Mouse (Mus musculus) granulocyte monocyte progenitor cell, adult 5-6 weeks (primary cell): Measurements from ENCODE around the gene Gm13696. TPM values are rescaled to one million over a fixed set of nuclear protein-coding genes. Genes with fewer than 3 reads are reported as not detected.
A peak's percentile ranks its signal among the peaks of the same experiment; 100 is the strongest.

Source experiments
- ATAC-seq: replicated peaks from 2 replicates; pipeline ENCODE4 v1.8.0; 2016; ENCODE audit warnings: mild to moderate bottlenecking, moderate TSS enrichment, inconsistent platforms; ENCODE audit not compliant: poor library complexity, severe bottlenecking
- total RNA-seq, 2 experiments: library from RNA; stranded (forward) in 1 of 2; stranded (reverse) in 1 of 2; fragments of 200-712, 200-1000 nt in 1 of 2; fragments of >200 nt in 1 of 2; fragmentation: Nextera tagmentation in 1 of 2; gene quantifications; 2 replicates each; pipeline ENCODE4 v1.2.3; 2014 to 2017

Gene Gm13696
- total RNA-seq, 2 experiments from 2014 or later, result 0.10 TPM; not detected in 1

DNA sequence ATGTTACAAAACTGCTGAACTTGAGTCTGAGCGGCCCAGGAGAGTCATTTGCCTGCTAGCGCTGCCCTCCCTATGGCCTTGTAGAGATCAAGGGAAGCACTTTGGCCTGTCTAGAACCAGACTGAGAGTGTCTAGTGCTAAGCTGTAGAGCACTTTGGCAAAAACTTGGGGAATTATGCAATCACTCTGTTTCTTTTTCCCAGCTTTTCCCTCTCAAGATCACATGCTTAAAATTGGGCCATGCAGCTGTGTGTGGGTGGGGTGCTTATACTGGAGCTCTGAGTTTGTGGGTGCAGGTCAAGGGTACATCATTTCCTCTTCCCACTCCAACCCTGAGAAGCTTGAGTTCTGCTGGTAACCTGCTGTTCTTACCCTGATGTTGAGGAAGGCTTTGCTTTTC is 50.0 kb downstream of the Gm13696 start:
- ATAC-seq, result peak; percentile 44

DNA sequence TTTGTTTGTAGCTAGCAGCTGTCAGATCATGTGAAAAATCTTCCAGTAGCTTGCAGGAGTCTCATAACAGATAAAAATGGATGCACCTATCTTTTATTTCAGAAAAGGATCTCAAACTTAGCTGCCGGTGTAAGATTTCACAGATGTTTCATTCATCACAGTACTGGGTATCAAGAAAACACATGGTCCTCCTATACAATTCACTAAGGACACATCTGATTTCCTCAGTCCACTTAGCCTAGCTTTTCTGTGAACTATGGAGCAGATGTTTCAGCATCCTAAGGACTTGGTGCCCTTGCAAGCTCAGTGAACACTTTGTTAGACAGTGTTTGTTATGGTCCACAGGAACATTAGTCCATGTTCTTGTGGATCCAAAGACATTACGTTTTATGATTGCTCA is 50.4 kb downstream of the Gm13696 start:
- no peak for ATAC-seq

Other genes with a start within 250 kb of the Gm13696 start
- gene Itgav, start 248.7 kb upstream of the Gm13696 start, total RNA-seq (2014; fragmentation: Nextera tagmentation), result 17.0 and 33.3 TPM in 2 replicates
- 16.4 and 23.8 TPM in 2 replicates for gene Itgav, start 248.7 kb upstream of the Gm13696 start, total RNA-seq (2017)
- gene Fam171b, start 160.5 kb upstream of the Gm13696 start, total RNA-seq (2014; fragmentation: Nextera tagmentation), result not detected in 2 replicates
- not detected in 2 replicates for gene Fam171b, start 160.5 kb upstream of the Gm13696 start, total RNA-seq (2017)
- gene Zswim2, start 31.9 kb upstream of the Gm13696 start, total RNA-seq (2014; fragmentation: Nextera tagmentation), result not detected in 2 replicates
- not detected in 2 replicates for gene Zswim2, start 31.9 kb upstream of the Gm13696 start, total RNA-seq (2017)
- gene Gm13698, start 17.4 kb upstream of the Gm13696 start, total RNA-seq (2014; fragmentation: Nextera tagmentation), result not detected in 2 replicates
- 0.10 and 0.13 TPM in 2 replicates for gene Gm13698, start 17.4 kb upstream of the Gm13696 start, total RNA-seq (2017)
- not detected in 2 replicates for gene Gm13693, start 11.6 kb upstream of the Gm13696 start, total RNA-seq (2014; fragmentation: Nextera tagmentation)
- gene Gm13693, start 11.6 kb upstream of the Gm13696 start, total RNA-seq (2017), result 0.10 and 0.13 TPM in 2 replicates
- not detected in 2 replicates for gene Gm13695, start 5.8 kb upstream of the Gm13696 start, total RNA-seq (2014; fragmentation: Nextera tagmentation)
- not detected in 2 replicates for gene Gm13695, start 5.8 kb upstream of the Gm13696 start, total RNA-seq (2017)
- not detected in 2 replicates for gene Gm13694, start 5.8 kb downstream of the Gm13696 start, total RNA-seq (2014; fragmentation: Nextera tagmentation)
- gene Gm13694, start 5.8 kb downstream of the Gm13696 start, total RNA-seq (2017), result 0.10 and 0.13 TPM in 2 replicates
- not detected in 2 replicates for gene Gm13697, start 11.6 kb downstream of the Gm13696 start, total RNA-seq (2014; fragmentation: Nextera tagmentation)
- gene Gm13697, start 11.6 kb downstream of the Gm13696 start, total RNA-seq (2017), result 0.10 and 0.13 TPM in 2 replicates
- not detected in 2 replicates for gene Gm13691, start 17.4 kb downstream of the Gm13696 start, total RNA-seq (2014; fragmentation: Nextera tagmentation)
- 0.09 TPM in 1 of 2 replicates, not detected in the other for gene Gm13691, start 17.4 kb downstream of the Gm13696 start, total RNA-seq (2017)